Mouse (Mus musculus) MEL (cell line): Measurements from ENCODE around the gene Itga2b. TPM values are rescaled to one million over a fixed set of nuclear protein-coding genes. Genes with fewer than 3 reads are reported as not detected.

Source experiments
- DNase-seq: peaks from one replicate; pipeline ENCODE4 v3.0.0; 2011; ENCODE audit warnings: low read depth, low spot score
- H3K27ac ChIP-seq: 2 replicates; pipeline ENCODE4 v1.5.1; 2012; ENCODE audit warnings: low read depth, mild to moderate bottlenecking, control low read depth, low read length, moderate library complexity; ENCODE audit not compliant: control insufficient read depth
- H3K27me3 ChIP-seq, 2 experiments: fragments of 150-350 bp in 1 of 2; sonication (generic) in 1 of 2; 2 replicates each; pipeline ENCODE4 v1.6.1; 2012; ENCODE audit warnings: low read length in 2 of 2, mild to moderate bottlenecking in 2 of 2, improper control_type of control experiment in 1 of 2, moderate library complexity in 1 of 2; ENCODE audit not compliant: insufficient read depth in 2 of 2, control insufficient read depth in 1 of 2
- H3K36me3 ChIP-seq, 2 experiments: 2 replicates each; pipeline ENCODE4 v1.6.1; 2012 to 2014; ENCODE audit warnings: low read length in 2 of 2, improper control_type of control experiment in 1 of 2, inconsistent platforms in 1 of 2, mild to moderate bottlenecking in 1 of 2; ENCODE audit not compliant: insufficient read depth in 2 of 2, control insufficient read depth in 1 of 2
- H3K4me1 ChIP-seq, 2 experiments: fragments of 150-350 bp in 1 of 2; sonication (generic) in 1 of 2; 2 replicates each; pipeline ENCODE4 v1.6.1; 2012; ENCODE audit warnings: low read length in 2 of 2, improper control_type of control experiment in 1 of 2, mild to moderate bottlenecking in 1 of 2; ENCODE audit not compliant: insufficient read depth in 2 of 2, control insufficient read depth in 1 of 2
- H3K4me3 ChIP-seq, 2 experiments: fragments of 150-350 bp in 1 of 2; sonication (generic) in 1 of 2; 2 replicates each; pipeline ENCODE4 v1.5.1; 2012; ENCODE audit warnings: low read depth in 2 of 2, low read length in 2 of 2, mild to moderate bottlenecking in 2 of 2, moderate library complexity in 2 of 2, control low read depth in 1 of 2, improper control_type of control experiment in 1 of 2; ENCODE audit not compliant: control insufficient read depth in 1 of 2, insufficient read depth in 1 of 2
- H3K79me2 ChIP-seq: 2 replicates; pipeline ENCODE4 v1.6.1; 2012; ENCODE audit warnings: mild to moderate bottlenecking, low read length, moderate library complexity; ENCODE audit not compliant: control insufficient read depth, poor library complexity, insufficient read depth
- H3K9ac ChIP-seq: 2 replicates; pipeline ENCODE4 v1.6.1; 2012; ENCODE audit warnings: low read depth, mild to moderate bottlenecking, control low read depth, low read length, moderate library complexity; ENCODE audit not compliant: control insufficient read depth, poor library complexity, severe bottlenecking
- H3K9me3 ChIP-seq: fragments of 150-350 bp; sonication (generic); replicated peaks from 2 replicates; pipeline ENCODE4 v1.6.1; 2012; ENCODE audit warnings: mild to moderate bottlenecking, low read length, improper control_type of control experiment, moderate library complexity; ENCODE audit not compliant: insufficient read depth
- BHLHE40 ChIP-seq: IDR thresholded peaks from 2 replicates; pipeline ENCODE4 v1.6.1; 2012; ENCODE audit warnings: low read depth, mild to moderate bottlenecking, inconsistent platforms, low read length, improper control_type of control experiment, borderline replicate concordance
- CHD1 ChIP-seq: IDR thresholded peaks from 2 replicates; pipeline ENCODE4 v1.6.1; 2012; ENCODE audit warnings: low read depth, mild to moderate bottlenecking, inconsistent platforms, low read length, improper control_type of control experiment
- CTCF ChIP-seq, 3 experiments: IDR thresholded peaks in 2 of 3; conservative IDR thresholded peaks in 1 of 3; 2 replicates each; pipeline ENCODE4 v1.5.1; 2011 to 2012; ENCODE audit warnings: low read length in 3 of 3, low read depth in 2 of 3, mild to moderate bottlenecking in 2 of 3, improper control_type of control experiment in 1 of 3, inconsistent platforms in 1 of 3, mixed read lengths in 1 of 3, moderate library complexity in 1 of 3; ENCODE audit not compliant: control insufficient read depth in 1 of 3, insufficient read depth in 1 of 3, poor library complexity in 1 of 3, severe bottlenecking in 1 of 3
- EP300 ChIP-seq, 2 experiments: IDR thresholded peaks; 2 replicates each; pipeline ENCODE4 v1.6.1; 2011; ENCODE audit warnings: improper control_type of control experiment in 2 of 2, low read length in 2 of 2, low read depth in 1 of 2, mild to moderate bottlenecking in 1 of 2
- ETS1 ChIP-seq: IDR thresholded peaks from 2 replicates; pipeline ENCODE4 v1.6.1; 2012; ENCODE audit warnings: low read depth, mild to moderate bottlenecking, inconsistent platforms, low read length, improper control_type of control experiment, moderate library complexity
- GATA1 ChIP-seq: IDR thresholded peaks from 2 replicates; pipeline ENCODE4 v1.6.1; 2011; ENCODE audit warnings: low read depth, low read length, improper control_type of control experiment
- JUND ChIP-seq: IDR thresholded peaks from 2 replicates; pipeline ENCODE4 v1.6.1; 2011; ENCODE audit warnings: low read depth, mild to moderate bottlenecking, improper control_type of control experiment, low read length
- MEF2A ChIP-seq: IDR thresholded peaks from 2 replicates; pipeline ENCODE4 v1.6.1; 2014; ENCODE audit warnings: low read depth, mild to moderate bottlenecking, inconsistent platforms, low read length, improper control_type of control experiment; ENCODE audit not compliant: poor library complexity, insufficient replicate concordance, severe bottlenecking; ENCODE audit errors: extremely low read depth
- MYB ChIP-seq: IDR thresholded peaks from 2 replicates; pipeline ENCODE4 v1.6.1; 2011; ENCODE audit warnings: mild to moderate bottlenecking, low read depth, low read length, improper control_type of control experiment
- NELFE ChIP-seq: IDR thresholded peaks from 2 replicates; pipeline ENCODE4 v1.6.1; 2011; ENCODE audit warnings: low read depth, low read length, improper control_type of control experiment
- RCOR1 ChIP-seq: IDR thresholded peaks from 2 replicates; pipeline ENCODE4 v1.6.1; 2012; ENCODE audit warnings: low read depth, mild to moderate bottlenecking, inconsistent platforms, low read length, improper control_type of control experiment
- SMC3 ChIP-seq: IDR thresholded peaks from 2 replicates; pipeline ENCODE4 v1.6.1; 2011; ENCODE audit warnings: low read depth, low read length, improper control_type of control experiment
- TAL1 ChIP-seq: IDR thresholded peaks from 2 replicates; pipeline ENCODE4 v1.6.1; 2012; ENCODE audit warnings: mild to moderate bottlenecking, inconsistent platforms, low read length, moderate library complexity, mixed read lengths
- TBP ChIP-seq: IDR thresholded peaks from 2 replicates; pipeline ENCODE4 v1.8.0; 2011; ENCODE audit warnings: low read depth, low read length, improper control_type of control experiment
- TCF12 ChIP-seq: IDR thresholded peaks from 2 replicates; pipeline ENCODE4 v1.6.1; 2014; ENCODE audit warnings: low read depth, mild to moderate bottlenecking, inconsistent platforms, low read length, improper control_type of control experiment, moderate library complexity
- USF1 ChIP-seq: IDR thresholded peaks from 2 replicates; pipeline ENCODE4 v1.6.1; 2014; ENCODE audit warnings: low read depth, mild to moderate bottlenecking, inconsistent platforms, low read length, improper control_type of control experiment, moderate library complexity
- ZC3H11A ChIP-seq: IDR thresholded peaks from 2 replicates; pipeline ENCODE4 v1.6.1; 2012; ENCODE audit warnings: low read depth, mild to moderate bottlenecking, inconsistent platforms, low read length, improper control_type of control experiment
- ZKSCAN1 ChIP-seq: IDR thresholded peaks from 2 replicates; pipeline ENCODE4 v1.6.1; 2012; ENCODE audit warnings: low read depth, mild to moderate bottlenecking, inconsistent platforms, low read length, improper control_type of control experiment, moderate library complexity
- ZNF384 ChIP-seq: IDR thresholded peaks from 2 replicates; pipeline ENCODE4 v1.6.1; 2012; ENCODE audit warnings: low read depth, mild to moderate bottlenecking, inconsistent platforms, low read length, improper control_type of control experiment
- polyA plus RNA-seq, 2 experiments: library from polyadenylated mRNA; stranded (reverse) in 1 of 2; unstranded in 1 of 2; fragments of >175 nt in 1 of 2; fragments of >200 nt in 1 of 2; gene quantifications; 2 replicates each; pipeline versions ENCODE4 v1.2.1 to v1.2.4; 2012; ENCODE audit warnings: low replicate concordance in 2 of 2, low read depth in 1 of 2; ENCODE audit not compliant: insufficient read length in 2 of 2, insufficient read depth in 1 of 2, missing spikeins in 1 of 2
- total RNA-seq: library from RNA; depleted of rRNA; stranded (reverse); fragments of 300-350 nt; gene quantifications from 2 replicates; pipeline ENCODE4 v1.2.3, GENCODE M21; 2012

Gene Itga2b
- total and polyA plus RNA-seq, 3 experiments = 10.7 to 55.7 TPM; not detected in 1

- no peak for TF ChIP-seq SMC3
These were observed 40.9 kb downstream of the Itga2b start (continued) for GRCm38 (mm10) chr11:102428981-102429540.

GRCm38 (mm10) chr11:102425555-102426316 lies 44.2 kb downstream of the Itga2b start:
- peaks cover 0 to 19% of the 10 kb centered on the region in 2 experiments; a peak in 2 of 4 replicates for H3K36me3 ChIP-seq
- H3K4me1 ChIP-seq = peaks cover 2 to 20% of the 10 kb centered on the region in 2 experiments
- peaks cover under 1% of the 10 kb centered on the region; the same call in 1 of the 2 replicates for H3K79me2 ChIP-seq
- peak in 1 of 2 experiments; percentile 36; a peak in 1 of 4 replicates for TF ChIP-seq EP300 (IDR thresholded peaks at IDR 0.05; ENCODE audit: low read depth in 1 of 2, low read length in 2 of 2)
- TF ChIP-seq BHLHE40 = peak; percentile 45; the same call in 1 of the 2 replicates
- peak; percentile 56; the same call in 1 of the 2 replicates for TF ChIP-seq USF1
- peak; percentile 85 for TF ChIP-seq ZNF384
- TF ChIP-seq CHD1 = no peak
- TF ChIP-seq GATA1 = 0 out of 2 replicates have a peak, but pooled peaks have one; percentile 2
- peak; percentile 75; the same call in 1 of the 2 replicates for TF ChIP-seq MEF2A
- no peak for TF ChIP-seq NELFE
- TF ChIP-seq RCOR1 = peak; percentile 85
- TF ChIP-seq ETS1 = peak; percentile 74
- peak; percentile 21; the same call in 1 of the 2 replicates for TF ChIP-seq TCF12
- no peak overlapping the region; the same call in 1 of the 2 replicates for H3K27ac ChIP-seq
- no peaks in the 10 kb centered on the region for H3K9me3 ChIP-seq
- peak; percentile 43 for DNase-seq
- H3K9ac ChIP-seq = no peak overlapping the region
- no peak overlapping the region for H3K4me3 ChIP-seq
- H3K27me3 ChIP-seq = peaks cover 6 to 9% of the 10 kb centered on the region in 2 experiments

- Histone ChIP-seq H3K27ac (no peak overlapping the region), H3K9me3 (no peaks in the 10 kb centered on the region), H3K9ac (no peak overlapping the region), H3K4me3 (no peak overlapping the region), H3K4me1 (peaks cover 2 to 17% of the 10 kb centered on the region in 2 experiments), H3K27me3 (peaks cover 12 to 14% of the 10 kb centered on the region in 2 experiments), H3K79me2 (no peaks in the 10 kb centered on the region), H3K36me3 (peaks cover 0 to 19% of the 10 kb centered on the region in 2 experiments; a peak in 2 of 4 replicates)
- DNase-seq = no peak
- TF ChIP-seq MEF2A (no peak), ZKSCAN1 (no peak), TBP (no peak), CHD1 (no peak), MYB (no peak), TAL1 (no peak), CTCF (IDR thresholded peaks at IDR 0.05 in 2 of 3, conservative IDR thresholded peaks at IDR 0.05 in 1 of 3; ENCODE audit: control insufficient read depth in 1 of 3, insufficient read depth in 1 of 3, low read depth in 2 of 3, low read length in 3 of 3, poor library complexity in 1 of 3, severe bottlenecking in 1 of 3) (no peak), USF1 (no peak), ZC3H11A (no peak), JUND (no peak), ZNF384 (no peak)
- TF ChIP-seq, all 39 proteins: peak for 0
These were observed 45.3 kb downstream of the Itga2b start for GRCm38 (mm10) chr11:102424666-102425065.
